Mouse (Mus musculus) urinary bladder, adult 18-20 months (tissue): ENCODE data around the gene Zic1.

Source experiments
- DNase-seq, 2 experiments: peaks; one replicate each; pipeline ENCODE4 v3.0.0; 2022; ENCODE audit warnings: low spot score in 2 of 2, mixed read lengths in 2 of 2

Gene Zic1

DNA sequence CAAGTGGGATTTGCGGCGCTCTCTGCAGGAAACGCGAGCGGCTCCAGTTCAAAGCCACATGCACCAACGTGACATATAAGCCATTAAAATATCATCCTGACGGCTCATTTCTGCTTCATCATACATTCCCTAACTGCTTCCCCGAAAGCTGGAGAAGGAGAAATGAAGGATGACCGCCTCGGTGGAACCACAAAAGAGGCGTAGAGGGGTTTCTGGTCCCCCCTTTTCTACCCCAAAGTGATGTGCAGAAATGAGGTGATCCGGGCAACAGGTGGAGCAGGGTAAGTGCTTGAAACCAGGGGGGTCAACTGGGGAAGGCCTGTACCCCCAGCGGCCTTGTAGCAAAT is 3.3 kb upstream of the Zic1 start:
- DNase-seq: no peak

- DNase-seq: no peak
These were observed 2.5 kb upstream of the Zic1 start for GRCm38 (mm10) chr9:91368150-91368549.

DNA sequence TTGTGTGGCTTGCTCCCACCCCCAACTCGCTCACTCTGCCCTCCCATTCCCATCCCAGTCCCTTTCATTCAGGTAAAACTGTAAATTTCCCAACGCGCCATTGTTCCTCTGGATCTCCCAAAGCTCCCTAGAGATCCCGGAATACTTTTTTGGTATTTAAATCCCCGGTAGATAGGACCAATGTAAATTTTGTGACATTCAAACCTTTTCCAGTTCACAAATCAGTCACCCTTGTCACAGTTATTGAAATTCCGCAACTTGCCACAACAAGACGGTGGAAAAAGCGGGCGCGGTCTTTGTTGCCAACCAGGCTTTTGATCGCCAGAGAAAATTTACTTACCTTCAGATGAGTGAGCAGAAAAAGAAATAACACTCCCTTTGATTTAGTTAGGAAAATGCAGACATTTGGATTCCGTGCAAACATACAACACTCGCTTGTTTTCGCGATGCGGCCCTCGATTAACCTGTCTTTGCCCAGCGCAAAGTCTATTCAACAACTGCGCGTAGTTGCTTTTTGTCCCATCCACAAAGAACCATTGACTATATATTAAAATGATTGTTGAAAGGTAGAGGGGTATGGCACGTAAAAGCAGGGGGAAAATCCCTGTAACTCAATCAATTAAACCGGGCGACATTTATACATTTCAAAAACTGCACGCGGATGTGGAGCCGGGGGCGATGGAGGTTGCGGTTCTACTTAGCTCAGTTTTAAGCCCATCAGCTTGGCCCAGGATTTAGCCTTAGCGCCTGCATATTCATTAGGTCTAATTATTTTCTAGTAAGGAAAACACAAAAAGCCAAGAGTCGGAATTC is 1.6 kb upstream of the Zic1 start:
- no peak for DNase-seq

DNA sequence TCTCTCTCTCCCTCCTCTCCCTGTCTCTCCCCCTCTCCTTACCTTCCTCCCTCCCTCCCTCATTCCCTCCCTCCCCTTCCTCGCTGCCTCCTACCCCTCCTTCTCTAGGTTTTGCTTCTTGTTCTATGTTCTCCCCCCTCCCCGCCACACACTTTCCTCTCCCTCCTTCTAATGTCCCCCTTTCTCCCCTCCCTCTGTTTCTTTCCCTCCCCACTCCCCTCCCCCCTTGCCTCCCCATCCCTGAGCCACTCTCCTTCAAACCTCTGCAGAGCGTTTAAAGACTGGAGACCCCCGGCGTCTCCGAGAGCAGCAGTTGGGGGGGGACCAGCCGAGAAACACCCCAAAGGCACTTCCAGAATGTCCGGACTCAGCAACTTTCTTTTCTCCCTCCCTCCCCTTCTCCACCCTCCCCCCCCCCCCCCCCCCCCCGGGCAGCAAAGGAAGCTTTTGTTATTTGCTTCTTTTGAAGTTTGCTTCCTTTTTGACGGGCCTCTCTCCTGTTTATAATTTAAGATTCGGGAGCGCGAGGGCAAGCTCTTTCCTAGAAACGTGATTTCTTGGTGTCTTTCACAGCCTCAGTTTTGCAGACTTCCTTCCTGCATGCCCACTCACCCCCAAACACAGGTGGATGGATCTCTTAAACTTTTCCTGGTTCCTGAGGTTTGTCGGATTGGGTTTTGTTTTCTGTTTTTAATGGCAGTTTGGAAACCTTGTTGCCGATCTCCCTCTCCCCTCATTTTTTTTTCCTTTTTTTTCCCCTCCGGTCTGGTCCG is 802 bp upstream of the Zic1 start:
- DNase-seq: no peak

- no peak for DNase-seq
These were observed 574 bp downstream of the Zic1 start for GRCm38 (mm10) chr9:91364971-91365501.

- no peak for DNase-seq
These were observed 1.3 kb downstream of the Zic1 start for GRCm38 (mm10) chr9:91364127-91364970.

DNA sequence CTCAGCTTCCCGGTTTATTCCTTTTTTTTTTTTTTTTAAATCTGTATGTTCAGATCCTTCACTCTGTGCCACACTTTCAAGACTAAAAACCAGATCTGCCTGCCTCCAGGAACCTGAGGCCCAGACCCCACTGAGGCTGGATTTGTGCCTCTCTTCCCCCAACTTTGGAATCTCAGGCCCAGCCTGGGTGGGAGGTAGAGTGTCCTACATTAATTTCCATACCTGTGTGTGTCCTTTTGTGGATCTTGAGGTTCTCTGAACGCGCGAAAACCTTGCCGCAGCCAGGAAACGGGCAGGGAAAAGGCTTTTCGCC is 1.8 kb downstream of the Zic1 start:
- DNase-seq: no peak

GRCm38 (mm10) chr9:91363011-91363730 is 2.4 kb downstream of the Zic1 start:
- no peak for DNase-seq

GRCm38 (mm10) chr9:91361856-91362601 is 3.6 kb downstream of the Zic1 start, which contains the start of gene Zic4:
Zic4 (plus strand) TSS chr9:91362413.
- peak in 1 of 2 experiments; percentile 27 for DNase-seq

DNA sequence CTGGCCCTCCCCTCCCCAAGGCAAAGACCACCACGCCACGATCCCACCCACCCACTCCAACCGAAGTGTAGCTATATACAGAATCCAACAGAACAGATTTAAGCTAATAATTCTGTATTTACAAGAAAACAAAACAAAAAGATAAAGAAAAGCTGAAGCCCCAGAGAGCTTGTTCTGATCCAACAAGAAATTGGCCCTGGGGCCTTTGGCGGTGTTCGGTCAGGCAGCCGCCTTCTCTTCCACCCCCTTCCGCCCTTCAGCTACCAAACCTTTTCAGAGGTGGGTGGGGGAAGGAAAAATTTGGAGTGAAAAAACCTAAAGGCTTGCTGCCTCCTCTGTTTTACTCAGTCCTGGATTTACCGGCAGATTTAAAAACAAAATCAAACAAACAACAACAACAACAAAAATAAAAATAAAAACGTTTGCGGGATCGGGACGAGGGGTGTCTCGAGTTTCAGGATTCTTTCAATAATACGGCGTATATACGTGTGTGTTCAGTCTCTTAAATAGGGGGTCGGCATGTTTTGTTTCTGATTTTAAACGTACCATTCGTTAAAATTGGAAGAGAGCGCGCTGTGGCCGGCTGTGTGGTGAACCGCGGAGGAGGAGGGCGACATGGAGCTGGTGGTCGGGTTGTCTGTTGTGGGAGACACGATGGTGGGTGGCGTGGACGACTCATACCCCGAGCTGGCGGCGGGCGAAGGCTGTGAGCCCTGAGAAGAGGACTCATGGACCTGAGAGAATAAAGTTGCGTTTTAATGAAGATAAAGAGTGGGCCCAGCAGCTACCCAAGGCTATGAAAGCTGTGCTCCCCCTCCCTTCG is 4.4 kb downstream of the Zic1 start:
- no peak for DNase-seq

DNA sequence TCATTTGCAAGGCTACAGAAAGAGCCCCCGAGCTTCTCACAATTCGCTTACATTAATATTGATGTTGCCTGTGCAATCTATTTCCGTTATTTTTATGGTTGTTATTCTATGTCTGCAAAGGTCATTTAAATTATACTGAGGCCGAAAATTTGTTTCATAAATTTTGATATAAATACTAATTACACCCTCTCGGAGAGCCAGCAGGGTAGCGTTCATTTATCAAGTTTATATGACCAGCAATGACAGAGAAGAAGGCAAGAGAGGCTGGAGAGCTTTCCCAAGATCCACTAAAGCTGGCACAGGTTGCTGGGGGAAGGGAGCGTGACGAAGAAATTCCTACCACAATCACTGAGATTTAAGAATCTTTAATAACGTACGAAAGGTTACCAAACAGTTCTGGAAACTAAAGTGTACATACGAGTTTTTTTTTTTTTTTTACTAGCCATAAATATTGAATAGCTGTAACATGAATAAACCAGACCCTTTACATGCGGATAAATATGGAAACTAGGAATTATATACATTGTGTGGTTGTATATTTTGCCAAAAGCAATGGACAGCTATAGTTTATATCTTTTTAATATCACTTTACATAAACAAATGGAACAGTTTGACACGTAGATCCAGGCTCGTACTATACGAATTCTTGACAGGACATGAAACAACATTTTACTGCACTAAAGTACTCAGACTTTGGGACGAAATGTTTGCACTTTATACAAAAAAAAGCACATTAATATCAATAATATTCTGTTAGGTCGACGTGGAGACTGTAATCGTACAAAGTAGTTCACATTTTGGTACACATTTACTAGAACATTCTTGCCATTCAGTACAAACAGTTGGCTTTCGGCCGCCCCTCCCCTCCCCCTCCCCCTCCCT is 5.2 kb downstream of the Zic1 start:
- DNase-seq: no peak

GRCm38 (mm10) chr9:91358851-91359687 is 6.5 kb downstream of the Zic1 start:
- DNase-seq: no peak

DNA sequence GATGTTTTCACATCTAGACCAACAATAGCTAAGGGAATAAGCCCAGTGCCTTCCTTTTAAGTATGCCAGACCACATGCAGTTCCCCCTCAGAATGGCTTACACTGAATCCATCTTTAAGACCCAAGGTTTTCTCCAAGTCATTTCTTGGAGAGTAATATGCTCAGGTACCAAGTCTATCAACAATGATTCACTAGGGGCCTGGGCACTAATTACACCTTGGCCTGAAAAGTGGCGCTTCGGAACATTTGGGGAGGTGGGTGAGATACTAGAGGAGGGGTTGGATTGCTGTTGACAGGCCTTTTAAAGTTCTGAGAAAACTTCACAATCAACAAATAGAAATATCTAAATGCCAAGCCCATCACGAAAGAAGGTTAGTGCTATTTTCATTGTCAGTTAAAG is 8.3 kb downstream of the Zic1 start:
- no peak for DNase-seq

DNA sequence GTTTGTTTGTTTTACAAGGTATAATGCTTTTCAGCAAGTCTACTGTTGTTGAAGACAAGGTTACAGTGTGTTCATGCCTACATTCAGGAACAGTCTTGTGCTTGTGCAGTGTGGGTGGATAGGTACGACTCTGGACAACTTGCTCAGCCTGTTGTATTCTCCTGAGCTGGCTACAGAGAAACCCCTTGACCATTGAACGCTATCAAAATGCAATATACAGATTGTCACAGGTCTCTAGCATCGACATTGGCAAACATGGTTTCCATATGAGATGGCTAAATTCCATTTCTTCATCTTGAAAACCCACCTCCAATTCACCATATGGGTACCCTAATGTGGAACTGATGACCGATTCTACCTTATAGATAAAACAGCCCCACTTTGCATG is 9.3 kb downstream of the Zic1 start:
- no peak for DNase-seq

- DNase-seq: no peak
These were observed 9.8 kb downstream of the Zic1 start for GRCm38 (mm10) chr9:91355629-91356352.

GRCm38 (mm10) chr9:91355270-91355589 is 10.4 kb downstream of the Zic1 start:
- DNase-seq: no peak
